In the genomic region with DNA sequence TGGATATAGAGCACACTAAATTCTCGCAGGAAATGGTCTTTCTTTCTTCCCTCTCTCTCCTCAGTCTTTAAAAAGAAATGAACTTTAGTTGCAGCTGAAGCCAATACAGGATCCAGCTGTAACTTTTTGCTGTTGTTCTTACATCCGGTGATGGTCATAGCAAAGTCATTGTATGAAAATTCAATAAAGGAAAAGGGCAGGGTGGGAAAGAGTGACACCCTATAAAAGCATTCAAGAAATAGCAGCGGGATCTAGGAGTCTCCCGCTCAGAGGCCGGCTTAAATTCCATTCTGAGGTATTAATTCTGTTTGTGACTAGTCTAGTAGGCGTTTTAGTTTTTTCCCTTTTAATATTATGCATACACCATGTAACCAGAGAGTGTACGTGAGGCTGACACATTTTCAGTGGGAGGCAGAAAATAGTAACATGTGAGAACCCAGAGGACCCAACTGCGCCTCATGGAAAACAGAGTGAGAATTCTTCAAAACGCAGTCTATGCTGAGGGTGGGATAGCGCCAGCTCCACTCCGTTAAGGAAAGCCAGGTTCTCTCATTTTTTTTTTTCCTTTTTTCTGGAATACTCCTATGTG, we compare ENCODE assay signal across 10 mouse cellular contexts. TPM values are rescaled to one million over a fixed set of nuclear protein-coding genes. Genes with fewer than 3 reads are reported as not detected.
DNase-seq lines count a peak whose midpoint lies in the region; ATAC-seq and TF ChIP-seq lines count a peak whose summit lies in the region.
"Had no signal": no experiment of that assay in that cellular context is flagged by ENCODE, and none has a peak within 500 bp of the region (broad histone marks: within the 10 kb centered on the region; RNA-seq: fewer than 3 reads in every experiment).

No protein-coding gene starts in this region.

- peaks cover 26% of the 10 kb centered on the region; the same call in 1 of the 2 replicates for H3K36me3 ChIP-seq in heart, adult 2 months (ENCODE audit: control insufficient read depth, insufficient read depth, low read length)
- no peaks in the 10 kb centered on the region for H3K36me3 ChIP-seq in stomach, embryonic 14.5 days (ENCODE audit: control insufficient read depth, insufficient read depth, low read length)

- intact Hi-C loops in heart, adult 2 months (cut with DNase I): loop anchor here (2.0 kb wide), 1 partner anchor 15 kb away; no protein-coding TSS in a partner anchor
- intact Hi-C loops in heart, postnatal 36 days (cut with DNase I): no loop called here
- intact Hi-C loops in left cerebral cortex, postnatal 25 days (cut with DNase I): loop anchor here (2.0 kb wide), 1 partner anchor 53 kb away; no protein-coding TSS in a partner anchor
- intact Hi-C loops in left cerebral cortex, postnatal 10 days (cut with DNase I): no loop called here

- TF ChIP-seq POLR2A in heart, adult 2 months (IDR thresholded peaks at IDR 0.05; ENCODE audit: insufficient read depth, low read depth, low read length): no peak
- no peak for TF ChIP-seq POLR2A in embryonic fibroblast, embryonic 13.5 days (IDR thresholded peaks at IDR 0.05; ENCODE audit: low read depth, low read length)
- no peak for TF ChIP-seq POLR2A in lung, adult 2 months (IDR thresholded peaks at IDR 0.05; ENCODE audit: borderline replicate concordance, extremely low read depth, low read depth, low read length)

- H3K4me1 ChIP-seq in heart, adult 2 months (ENCODE audit: control insufficient read depth, insufficient read depth, low read length): peaks cover 45% of the 10 kb centered on the region
- peaks cover 41% of the 10 kb centered on the region for H3K4me1 ChIP-seq in embryonic fibroblast, embryonic 13.5 days (ENCODE audit: control insufficient read depth, insufficient read depth, low read length)
- H3K4me1 ChIP-seq in stomach, embryonic 14.5 days (ENCODE audit: control insufficient read depth, insufficient read depth, low read length): peaks cover 65% of the 10 kb centered on the region
- peaks cover 44% of the 10 kb centered on the region for H3K4me1 ChIP-seq in lung, adult 2 months (ENCODE audit: control insufficient read depth, insufficient read depth, low read length)

- H3K4me3 ChIP-seq in heart, adult 2 months: peak overlapping the region; percentile 13; the same call in 1 of the 2 replicates
- no peak overlapping the region for H3K4me3 ChIP-seq in embryonic fibroblast, embryonic 13.5 days (ENCODE audit: insufficient read depth, low read length)
- no peak overlapping the region for H3K4me3 ChIP-seq in stomach, embryonic 14.5 days (ENCODE audit: low read depth, low read length)
- H3K4me3 ChIP-seq in lung, adult 2 months (replicated peaks; ENCODE audit: extremely low read depth, low read depth, low read length): no peak overlapping the region
- H3K4me3 ChIP-seq: erythroblast, embryonic 14.5 days had no signal

- H3K9me3 ChIP-seq in stomach, embryonic 14.5 days (ENCODE audit: control insufficient read depth, low read depth, low read length): no peaks in the 10 kb centered on the region

- TF ChIP-seq CTCF in heart, adult 2 months (IDR thresholded peaks at IDR 0.05): no peak
- TF ChIP-seq CTCF in embryonic fibroblast, embryonic 13.5 days (IDR thresholded peaks at IDR 0.05; ENCODE audit: borderline replicate concordance, insufficient read depth, low read length): no peak
- no peak for TF ChIP-seq CTCF in lung, adult 2 months (IDR thresholded peaks at IDR 0.05; ENCODE audit: insufficient read depth, low read length)

- no peak for DNase-seq in heart, adult 2 months
- DNase-seq in heart, postnatal 36 days: no peak
- DNase-seq in left cerebral cortex, postnatal 25 days (ENCODE audit: low spot score in 2 of 2): peak; percentile 12 to 60
- DNase-seq in left cerebral cortex, postnatal 10 days (ENCODE audit: extremely low spot score in 1 of 2, low spot score in 2 of 2): no peak
- DNase-seq in lung, adult 2 months: no peak

- H3K9ac ChIP-seq in heart, adult 2 months (ENCODE audit: low read depth, low read length): no peak overlapping the region
- no peak overlapping the region for H3K9ac ChIP-seq in stomach, embryonic 14.5 days (replicated peaks; ENCODE audit: low read depth, low read length)

- peak overlapping the region; percentile 74 for H3K27ac ChIP-seq in heart, adult 2 months
- H3K27ac ChIP-seq in embryonic fibroblast, embryonic 13.5 days (ENCODE audit: insufficient read depth, low read length): peak overlapping the region; percentile 99
- H3K27ac ChIP-seq in stomach, embryonic 14.5 days (ENCODE audit: low read length): peak overlapping the region; percentile 64

- peaks cover 4% of the 10 kb centered on the region; the same call in 1 of the 2 replicates for H3K79me2 ChIP-seq in heart, adult 2 months (replicated peaks; ENCODE audit: control insufficient read depth, insufficient read depth, low read length)

- no peak for ATAC-seq in stomach, embryonic 14.5 days (ENCODE audit: insufficient number of reproducible peaks, insufficient read depth, low FRiP score, low read depth)
- no peak for ATAC-seq in CD4-positive, CD25-positive, alpha-beta regulatory T cell, adult 4 months
- ATAC-seq: midbrain, embryonic 16.5 days had no signal

- TF ChIP-seq EP300 in heart, adult 2 months (IDR thresholded peaks at IDR 0.05; ENCODE audit: insufficient read depth, low read depth, low read length): no peak

- no peak overlapping the region for H3K4me2 ChIP-seq in stomach, embryonic 14.5 days (replicated peaks; ENCODE audit: low read depth, low read length)

- WGBS in heart, adult 2 months: 29% methylated on average over 11 of the region's 11 CpGs
- 55% methylated on average over 11 of the region's 11 CpGs for WGBS in stomach, embryonic 14.5 days
- WGBS in lung, adult 2 months: 46% methylated on average over 11 of the region's 11 CpGs

- no peaks in the 10 kb centered on the region for H3K27me3 ChIP-seq in heart, adult 2 months (ENCODE audit: control insufficient read depth, insufficient read depth, low read length)
- no peaks in the 10 kb centered on the region for H3K27me3 ChIP-seq in stomach, embryonic 14.5 days (ENCODE audit: control insufficient read depth, insufficient read depth, low read length)

RNA-seq across cellular contexts. Expression of gene Cyth3, which starts 15.7 kb away (rescaled TPM):
- 10 to 100 TPM; 26.1 to 44.6 TPM for total RNA-seq in heart, adult 2 months (2021)
- polyA plus RNA-seq in heart, adult 2 months (2012; rRNA removed): 25.1 and 39.2 TPM in 2 replicates
- total RNA-seq in heart, postnatal 36 days (2021): 10 to 100 TPM; 34.7 to 40.7 TPM
- total RNA-seq in left cerebral cortex, postnatal 25 days (2021): 10 to 100 TPM; 37.5 to 38.2 TPM
- 10 to 100 TPM; 67.7 to 71.2 TPM for total RNA-seq in left cerebral cortex, postnatal 10 days (2021)
- 130 and 134 TPM in 2 replicates for polyA plus RNA-seq in embryonic fibroblast, embryonic 13.5 days (2011; ENCODE audit: insufficient read length, low read depth, missing spikeins)
- polyA plus RNA-seq in stomach, embryonic 14.5 days (2014; fragmentation: Nextera tagmentation; extraction: Ambion mirVana): 50.9 and 52.6 TPM in 2 replicates
- 10 to 100 TPM; 40.6 to 59.7 TPM for polyA plus RNA-seq in CD4-positive, CD25-positive, alpha-beta regulatory T cell, adult 4 months (2017; shearing (Covaris generic))
- 123 and 152 TPM in 2 replicates for polyA plus RNA-seq in lung, adult 2 months (2012; rRNA removed)

Comparison
In these comparisons a context has a peak if more than half of its experiments do, and no peak if none do; other contexts are left out.
1. DNase-seq: peak in left cerebral cortex, postnatal 25 days (2 of 2); none in heart, adult 2 months (0 of 2), heart, postnatal 36 days (0 of 2), left cerebral cortex, postnatal 10 days (0 of 2) and lung, adult 2 months (single experiment).
2. intact Hi-C loops: an anchor here in heart, adult 2 months (2.0 kb wide) and left cerebral cortex, postnatal 25 days (2.0 kb wide); none called in heart, postnatal 36 days and left cerebral cortex, postnatal 10 days.
3. Peak in every context shown above with its lines, with median percentiles within 50 percentile points of each other: H3K27ac ChIP-seq.